Mouse (Mus musculus) heart, embryonic 15.5 days (tissue): ENCODE data around the gene Kdm2b. TPM values are rescaled to one million over a fixed set of nuclear protein-coding genes. Genes with fewer than 3 reads are reported as not detected.

ENCODE experiments used
- ATAC-seq: fragments of 200-750 bp; cut with Nextera tagmentation; replicated peaks from 2 replicates; pipeline ENCODE4 v1.8.0; 2017; ENCODE audit warnings: low read depth, moderate TSS enrichment; ENCODE audit not compliant: insufficient number of reproducible peaks, insufficient read depth, low FRiP score
- H3K27ac ChIP-seq: fragments of 300-500 bp; sonication (generic); 2 replicates; pipeline ENCODE4 v1.5.1; 2015; ENCODE audit warnings: mild to moderate bottlenecking, inconsistent platforms
- H3K27me3 ChIP-seq: fragments of 300-500 bp; sonication (generic); 2 replicates; pipeline ENCODE4 v1.6.1; 2015; ENCODE audit warnings: inconsistent platforms
- H3K36me3 ChIP-seq: fragments of 300-500 bp; sonication (generic); 2 replicates; pipeline ENCODE4 v1.6.1; 2015; ENCODE audit warnings: mild to moderate bottlenecking, inconsistent platforms
- H3K4me1 ChIP-seq: fragments of 300-500 bp; sonication (generic); replicated peaks from 2 replicates; pipeline ENCODE4 v1.6.1; 2015; ENCODE audit warnings: inconsistent platforms
- H3K4me2 ChIP-seq: fragments of 300-500 bp; sonication (generic); 2 replicates; pipeline ENCODE4 v1.6.1; 2015; ENCODE audit warnings: inconsistent platforms, mild to moderate bottlenecking, moderate library complexity
- H3K4me3 ChIP-seq: fragments of 300-500 bp; sonication (generic); 2 replicates; pipeline ENCODE4 v1.5.1; 2015; ENCODE audit warnings: mild to moderate bottlenecking, inconsistent platforms
- H3K9ac ChIP-seq: fragments of 300-500 bp; sonication (generic); 2 replicates; pipeline ENCODE4 v1.6.1; 2015; ENCODE audit warnings: mild to moderate bottlenecking, inconsistent platforms
- H3K9me3 ChIP-seq: fragments of 300-500 bp; sonication (generic); replicated peaks from 2 replicates; pipeline ENCODE4 v1.6.1; 2016; ENCODE audit warnings: inconsistent platforms
- WGBS: fragments of 180-500 bp; shearing (Covaris S2); methylation state at CpG from one replicate; pipeline ENCODE4 v1.1.7; 2015; ENCODE audit warnings: mixed read lengths; 5-methylcytosine and 5-hydroxymethylcytosine counted together
- polyA plus RNA-seq: library from polyadenylated mRNA; unstranded; fragments of >200 nt; fragmentation: Nextera tagmentation; extraction: Ambion mirVana; gene quantifications from 2 replicates; pipeline ENCODE4 v1.2.1, GENCODE M21; 2015

Gene Kdm2b
- polyA plus RNA-seq, 1 experiment from 2014 or later, result 23.9 TPM

GRCm38 (mm10) chr5:122901179-122901578 is 88.4 kb downstream of the Kdm2b start:
- H3K4me3 ChIP-seq, result peak overlapping the region; percentile 82
- H3K27ac ChIP-seq, result no peak overlapping the region
- H3K4me1 ChIP-seq, result peaks cover 21% of the 10 kb centered on the region
- H3K4me2 ChIP-seq, result peak overlapping the region; percentile 72
- WGBS, result 53% methylated on average over 11 of the region's 11 CpGs
- peak overlapping the region; percentile 86; the same call in 1 of the 2 replicates for H3K9ac ChIP-seq
- H3K9me3 ChIP-seq, result no peaks in the 10 kb centered on the region
- H3K27me3 ChIP-seq, result no peaks in the 10 kb centered on the region
- no peaks in the 10 kb centered on the region for H3K36me3 ChIP-seq
- no peak for ATAC-seq

GRCm38 (mm10) chr5:122900558-122901171 is 89.0 kb downstream of the Kdm2b start:
- Histone ChIP-seq H3K9me3 (no peaks in the 10 kb centered on the region), H3K9ac (peak overlapping the region; percentile 86), H3K4me1 (peaks cover 21% of the 10 kb centered on the region), H3K4me2 (peak overlapping the region; percentile 72), H3K36me3 (no peaks in the 10 kb centered on the region), H3K27me3 (no peaks in the 10 kb centered on the region), H3K4me3 (peak overlapping the region; percentile 82), H3K27ac (peak overlapping the region; percentile 94)
- 3% methylated on average over 33 of the region's 33 CpGs for WGBS
- ATAC-seq, result no peak

DNA sequence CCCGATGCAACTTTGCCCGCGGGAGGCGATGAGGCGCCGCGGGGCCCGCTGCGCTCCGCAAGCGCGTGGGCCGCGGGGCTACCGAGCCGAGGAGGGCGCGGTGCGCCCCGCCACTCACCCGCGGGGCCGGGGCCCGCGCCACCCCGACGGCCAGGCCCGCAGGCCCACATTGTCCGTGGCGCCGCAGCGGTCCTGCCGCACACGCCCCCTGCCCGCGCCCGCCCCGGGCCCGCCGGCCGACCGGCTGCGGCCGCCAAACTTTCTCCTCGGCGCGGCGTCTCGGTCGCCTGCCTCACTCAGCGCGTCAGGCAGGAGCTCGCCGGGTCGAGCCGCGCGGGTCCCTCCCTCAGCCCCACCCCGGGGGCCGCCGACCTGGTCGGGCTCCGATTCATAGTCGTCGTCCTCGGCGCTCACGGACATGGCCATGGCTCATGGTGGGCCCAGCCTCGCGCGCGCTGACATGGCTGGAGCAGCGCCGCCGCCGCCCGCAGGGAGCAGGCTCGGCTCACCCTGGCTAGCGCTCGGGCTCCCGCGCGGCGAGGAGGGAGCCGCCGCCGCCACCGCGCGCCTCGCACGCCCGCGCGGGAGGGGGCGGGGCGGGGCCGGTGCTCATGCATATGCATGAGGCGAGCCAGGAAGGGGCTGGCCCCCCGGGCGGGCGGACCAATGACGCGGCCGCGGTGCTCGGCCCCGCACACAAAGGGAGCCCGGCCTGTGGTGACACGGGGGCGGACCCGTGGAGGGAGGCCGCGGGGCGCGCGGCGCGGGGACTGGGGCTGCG is 89.7 kb downstream of the Kdm2b start:
- WGBS, result 1% methylated on average over 98 of the region's 120 CpGs
- Histone ChIP-seq H3K4me2 (peak overlapping the region; percentile 72), H3K9ac (peak overlapping the region; percentile 86), H3K4me3 (peak overlapping the region; percentile 82), H3K27ac (peak overlapping the region; percentile 94), H3K27me3 (no peaks in the 10 kb centered on the region), H3K36me3 (no peaks in the 10 kb centered on the region), H3K9me3 (no peaks in the 10 kb centered on the region), H3K4me1 (peaks cover 21% of the 10 kb centered on the region)
- ATAC-seq, result peak; percentile 97

DNA sequence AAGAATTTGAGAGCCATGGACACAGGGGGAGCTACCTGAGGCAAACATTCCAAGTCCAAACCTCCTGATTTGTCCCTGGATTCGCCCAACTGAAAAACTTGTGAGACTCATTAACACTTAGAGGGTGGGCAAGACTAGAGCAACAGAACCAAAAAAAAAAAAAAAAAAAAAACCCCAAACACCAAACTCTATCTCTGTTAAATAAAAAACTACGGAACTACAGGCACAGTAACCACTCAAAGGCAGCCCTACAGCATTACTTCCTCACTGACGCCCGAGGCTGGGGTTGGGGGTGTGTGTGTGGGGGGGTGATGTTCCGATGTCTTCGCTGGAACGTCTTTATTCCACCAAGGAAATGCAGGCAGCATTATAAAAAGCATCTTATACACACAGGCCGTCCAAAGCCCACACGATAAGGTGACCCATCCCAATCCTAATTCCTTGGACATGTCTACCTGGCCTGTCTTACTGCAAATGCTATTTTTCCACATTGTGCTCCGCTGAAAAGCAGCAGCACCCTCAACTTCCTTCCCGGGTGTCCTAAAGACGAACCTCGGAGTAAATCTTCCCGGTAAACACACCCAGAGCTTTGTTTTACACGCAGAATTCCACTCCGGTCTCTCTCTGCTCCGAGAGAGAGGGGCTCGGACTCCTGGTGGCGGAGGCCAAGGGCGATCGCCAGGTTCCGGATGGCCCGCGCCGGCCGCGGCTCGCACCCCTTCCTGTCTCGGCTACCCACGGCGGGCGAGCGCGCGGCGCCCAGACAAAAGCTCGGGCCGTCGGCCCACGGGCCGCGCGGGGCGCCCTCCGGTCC is 90.5 kb downstream of the Kdm2b start:
- Histone ChIP-seq H3K9ac (peak overlapping the region; percentile 86), H3K4me1 (peaks cover 21% of the 10 kb centered on the region), H3K9me3 (no peaks in the 10 kb centered on the region), H3K4me2 (peak overlapping the region; percentile 72), H3K27me3 (no peaks in the 10 kb centered on the region), H3K4me3 (peak overlapping the region; percentile 82), H3K27ac (peak overlapping the region; percentile 94), H3K36me3 (no peaks in the 10 kb centered on the region)
- WGBS, result 3% methylated on average over 45 of the region's 45 CpGs
- ATAC-seq, result no peak

DNA sequence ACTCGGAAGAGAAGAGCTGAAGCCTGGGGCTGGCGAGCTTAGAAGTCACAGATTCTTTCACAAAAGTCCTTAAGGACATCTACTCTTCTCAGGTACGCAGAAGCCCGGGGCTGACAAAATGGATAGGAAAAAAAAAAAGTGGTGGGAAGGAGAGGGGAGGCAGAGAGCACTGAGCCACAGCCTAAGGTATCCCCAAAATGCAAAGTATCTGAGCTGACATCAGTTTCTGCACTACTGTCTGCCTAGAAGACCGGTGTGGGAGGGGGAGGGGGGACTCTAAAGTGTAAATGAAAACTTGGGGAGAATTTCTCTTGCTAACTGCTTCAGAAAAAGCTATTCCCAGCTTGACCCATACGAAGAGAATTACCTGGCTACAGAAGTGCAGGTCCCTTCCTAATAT is 91.5 kb downstream of the Kdm2b start:
- no peak overlapping the region for H3K9ac ChIP-seq
- H3K27ac ChIP-seq, result no peak overlapping the region
- H3K9me3 ChIP-seq, result no peaks in the 10 kb centered on the region
- no peak for ATAC-seq
- no peaks in the 10 kb centered on the region for H3K36me3 ChIP-seq
- no peak overlapping the region for H3K4me2 ChIP-seq
- WGBS, result 73% methylated on average over 6 of the region's 6 CpGs
- peaks cover 21% of the 10 kb centered on the region for H3K4me1 ChIP-seq
- no peak overlapping the region for H3K4me3 ChIP-seq
- H3K27me3 ChIP-seq, result no peaks in the 10 kb centered on the region

DNA sequence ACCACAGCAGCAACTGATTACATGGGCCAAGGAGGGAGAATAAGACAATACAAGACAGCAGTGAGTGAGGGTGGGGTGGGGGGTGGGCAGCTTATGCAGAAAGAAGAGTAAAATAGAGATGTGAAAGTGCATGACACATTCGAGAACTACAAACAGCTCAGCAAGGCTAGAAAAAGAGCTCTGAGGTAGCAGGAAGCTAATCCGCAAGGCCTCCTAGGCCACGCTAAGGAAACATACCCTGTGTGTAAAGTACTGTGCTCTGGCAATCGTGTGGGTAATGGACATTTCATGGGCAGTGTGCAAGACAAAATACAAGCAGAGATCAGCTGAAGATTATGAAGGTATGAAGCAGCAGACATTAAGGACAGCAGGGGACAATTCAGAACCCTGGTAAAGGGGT is 94.8 kb downstream of the Kdm2b start:
- Histone ChIP-seq H3K27ac (no peak overlapping the region), H3K9ac (no peak overlapping the region), H3K4me3 (no peak overlapping the region), H3K4me2 (no peak overlapping the region), H3K27me3 (no peaks in the 10 kb centered on the region), H3K36me3 (no peaks in the 10 kb centered on the region), H3K4me1 (peaks cover 15% of the 10 kb centered on the region), H3K9me3 (no peaks in the 10 kb centered on the region)
- no peak for ATAC-seq
- 62% methylated on average over 4 of the region's 4 CpGs for WGBS

DNA sequence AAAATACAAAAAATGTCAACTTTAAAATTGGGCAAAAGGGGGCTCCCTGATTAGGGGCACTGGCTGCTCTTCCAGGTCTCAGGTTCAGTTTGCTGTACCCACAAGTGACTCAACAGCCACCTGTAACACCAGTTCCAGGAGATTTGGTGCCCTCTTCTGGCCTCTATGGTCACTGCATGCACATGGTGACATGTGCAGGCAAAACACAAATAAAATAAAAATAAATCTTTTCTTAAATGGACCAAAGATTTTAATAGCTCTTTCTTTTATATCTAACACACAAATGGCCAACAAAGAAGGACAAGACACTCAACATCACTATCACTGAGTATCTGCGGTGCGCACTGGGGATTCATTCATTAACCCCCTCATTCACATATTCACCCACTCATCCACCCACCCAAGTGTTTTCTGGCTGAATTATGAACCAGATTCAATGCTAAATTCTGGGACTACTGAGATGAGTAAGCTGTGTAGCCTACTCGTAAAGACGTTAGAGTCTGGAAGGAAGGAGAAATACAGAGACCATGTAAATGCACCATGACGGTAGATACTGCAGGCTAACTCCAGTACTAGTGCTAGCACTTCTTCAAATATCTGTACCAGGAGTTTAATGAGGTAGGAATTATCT is 95.5 kb downstream of the Kdm2b start:
- H3K9ac ChIP-seq, result no peak overlapping the region
- WGBS, result 92% methylated on average over 5 of the region's 5 CpGs
- no peak overlapping the region for H3K27ac ChIP-seq
- ATAC-seq, result no peak
- no peak overlapping the region for H3K4me3 ChIP-seq
- no peaks in the 10 kb centered on the region for H3K9me3 ChIP-seq
- H3K4me1 ChIP-seq, result peaks cover 15% of the 10 kb centered on the region
- no peak overlapping the region for H3K4me2 ChIP-seq
- no peaks in the 10 kb centered on the region for H3K27me3 ChIP-seq
- no peaks in the 10 kb centered on the region for H3K36me3 ChIP-seq

DNA sequence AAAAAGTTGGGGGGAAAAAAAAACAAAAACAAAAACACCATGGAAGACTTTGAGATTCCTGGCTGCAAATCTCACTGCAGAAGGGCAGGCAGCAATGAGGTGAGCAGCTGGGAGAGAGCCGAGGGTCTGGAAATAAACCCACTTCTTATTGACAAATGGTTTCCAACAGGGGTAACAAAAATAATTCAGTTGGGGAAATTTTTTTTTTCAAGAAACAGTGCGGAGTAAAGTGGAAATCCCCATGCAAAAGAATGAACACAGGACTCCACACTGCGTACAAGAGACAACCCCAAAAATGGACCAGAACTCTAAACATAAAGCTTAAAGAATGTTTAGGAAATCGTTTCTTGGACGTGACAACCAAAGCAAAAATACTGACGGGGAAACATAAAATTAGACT is 96.4 kb downstream of the Kdm2b start:
- Histone ChIP-seq H3K9ac (no peak overlapping the region), H3K4me2 (no peak overlapping the region), H3K27ac (no peak overlapping the region), H3K9me3 (no peaks in the 10 kb centered on the region), H3K36me3 (no peaks in the 10 kb centered on the region), H3K4me1 (peaks cover 6% of the 10 kb centered on the region; the same call in 1 of the 2 replicates), H3K27me3 (no peaks in the 10 kb centered on the region), H3K4me3 (no peak overlapping the region)
- 95% methylated on average over 6 of the region's 6 CpGs for WGBS
- no peak for ATAC-seq

- WGBS, result 49% methylated on average over 2 of the region's 2 CpGs
Measured at GRCm38 (mm10) chr5:122890396-122890795, 99.2 kb downstream of the Kdm2b start.

GRCm38 (mm10) chr5:122888612-122889214 is 100.9 kb downstream of the Kdm2b start:
- no peaks in the 10 kb centered on the region for H3K36me3 ChIP-seq
- WGBS, result 91% methylated on average over 16 of the region's 16 CpGs
- ATAC-seq, result no peak
- H3K9ac ChIP-seq, result no peak overlapping the region
- no peak overlapping the region for H3K27ac ChIP-seq
- H3K4me2 ChIP-seq, result no peak overlapping the region
- H3K4me3 ChIP-seq, result no peak overlapping the region
- H3K4me1 ChIP-seq, result peaks cover 13% of the 10 kb centered on the region
- no peaks in the 10 kb centered on the region for H3K9me3 ChIP-seq
- H3K27me3 ChIP-seq, result no peaks in the 10 kb centered on the region

More at GRCm38 (mm10) chr5:122890396-122890795, 99.2 kb downstream of the Kdm2b start:
- Histone ChIP-seq H3K9ac (no peak overlapping the region), H3K4me2 (no peak overlapping the region), H3K4me3 (no peak overlapping the region), H3K4me1 (peaks cover 9% of the 10 kb centered on the region), H3K27me3 (no peaks in the 10 kb centered on the region), H3K36me3 (no peaks in the 10 kb centered on the region), H3K27ac (no peak overlapping the region), H3K9me3 (no peaks in the 10 kb centered on the region)
- no peak for ATAC-seq
